Mouse (Mus musculus) ES-Bruce4 (cell line): ENCODE results near the gene Plekha4.

ENCODE experiments used
- CTCF ChIP-seq: IDR thresholded peaks from one replicate; pipeline ENCODE4 v1.8.1; 2011; ENCODE audit warnings: low read depth, low read length
- EP300 ChIP-seq: IDR thresholded peaks from 2 replicates; pipeline ENCODE4 v1.6.1; 2011; ENCODE audit warnings: low read depth, low read length; ENCODE audit not compliant: insufficient read depth
- POLR2A ChIP-seq: IDR thresholded peaks from one replicate; pipeline ENCODE4 v1.8.1; 2011; ENCODE audit warnings: low read length; ENCODE audit not compliant: insufficient read depth

DNA sequence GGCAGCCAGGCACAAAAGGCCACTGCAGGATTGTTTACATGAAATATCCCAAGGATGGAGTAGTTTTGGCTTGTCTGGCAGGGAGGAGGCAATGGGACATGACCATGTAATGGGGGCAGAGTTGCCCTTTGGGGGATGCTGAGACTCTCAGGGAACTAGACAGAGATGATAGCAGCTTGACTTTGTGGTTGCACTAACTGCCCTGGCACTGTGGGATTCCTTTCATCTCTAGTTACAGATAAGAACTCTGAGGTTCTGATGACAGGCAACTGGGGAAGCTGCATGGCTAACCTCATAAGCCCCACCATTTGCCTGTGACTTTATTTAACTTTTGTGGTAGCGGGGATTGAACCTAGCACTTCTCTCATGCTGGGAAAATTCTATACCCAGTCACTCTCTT, 70.0 kb downstream of the Plekha4 start:
- TF ChIP-seq CTCF (no peak), EP300 (no peak), POLR2A (no peak)
